Mouse (Mus musculus) mesoderm, embryonic 11.5 days (tissue): ENCODE measurements around the gene Ddx20.
"Not testable (repeated sequence)": the region's sequence is repeated elsewhere in the genome, so short reads cannot be mapped to it uniquely, and the experiment has no call there.

Experiments
- DNase-seq: peaks from one replicate; pipeline ENCODE4 v3.0.0-alpha.2; 2012; ENCODE audit warnings: low read depth, low spot score

Gene Ddx20

DNA sequence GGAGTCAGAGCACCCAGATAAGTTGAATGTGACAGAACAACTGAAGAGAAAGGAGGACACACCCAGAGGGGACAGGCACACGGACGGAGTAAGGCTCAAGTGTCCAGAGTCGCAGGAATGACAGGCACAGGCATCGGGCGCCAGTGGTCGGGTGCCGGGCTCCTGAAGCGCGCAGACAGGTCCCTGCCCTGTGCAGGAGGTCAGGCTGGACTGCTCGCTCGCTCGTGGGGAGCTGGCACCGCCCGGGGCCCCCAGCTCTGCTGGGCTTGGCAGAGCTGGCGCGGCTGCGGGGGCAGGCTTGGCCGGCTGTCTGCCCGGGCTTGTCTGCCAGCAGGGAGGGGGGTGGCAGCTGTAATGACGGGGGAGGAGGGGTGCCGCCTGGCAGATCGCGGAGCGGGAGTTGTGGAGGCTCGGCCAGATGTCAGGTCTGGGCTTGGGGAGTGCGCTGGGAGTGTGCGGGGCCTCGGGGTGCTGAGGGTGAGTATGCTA lies 17.7 kb upstream of the Ddx20 start:
- DNase-seq = no peak

DNA sequence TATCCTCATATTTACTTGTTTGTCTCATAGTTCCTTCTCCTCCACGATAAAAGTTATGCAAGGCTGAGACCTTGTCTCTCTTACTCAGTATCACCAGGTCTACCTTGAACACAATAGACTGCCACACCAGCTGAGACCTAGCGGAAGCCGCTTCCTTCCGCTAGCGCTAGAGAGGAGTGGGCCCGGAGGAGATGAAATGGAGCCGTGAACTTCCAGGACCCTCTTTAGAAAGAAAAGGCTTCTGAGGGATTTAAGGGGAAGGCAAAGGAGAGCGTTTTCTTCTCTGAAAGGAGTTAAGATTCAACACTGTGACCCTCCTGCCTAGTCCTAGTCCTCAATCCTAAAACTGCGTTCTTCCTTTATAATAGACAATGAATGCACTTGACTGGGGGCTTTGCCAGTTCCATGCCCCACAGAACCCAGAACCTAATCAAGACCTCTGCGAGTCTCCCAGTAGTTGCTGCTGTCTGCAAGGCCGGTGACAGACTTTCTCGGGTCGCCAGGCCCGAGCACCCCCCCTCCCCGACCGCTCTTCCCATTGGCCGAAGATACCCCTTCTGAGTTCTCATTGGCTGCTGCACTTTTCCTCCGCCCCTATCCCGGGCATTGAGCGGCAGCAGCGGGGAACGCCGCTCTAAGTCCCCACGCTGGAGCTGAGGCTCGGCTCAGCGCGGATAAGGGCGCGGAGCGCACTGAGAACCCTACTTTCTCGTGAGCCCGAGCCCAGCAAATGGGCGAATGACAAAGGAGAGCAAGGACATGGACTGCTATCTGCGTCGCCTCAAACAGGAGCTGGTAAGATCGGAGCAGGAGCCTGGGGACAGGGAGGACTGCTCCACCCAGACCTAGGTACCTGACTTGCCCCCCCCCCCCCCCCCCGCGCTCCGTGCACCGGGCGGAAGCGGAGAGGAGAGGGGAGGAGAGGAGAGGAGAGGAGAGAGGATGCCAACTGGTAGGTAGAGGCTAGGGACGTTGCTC lies 16.9 kb upstream of the Ddx20 start, which contains the start of gene Inka2:
Gene Inka2, plus strand, starts transcription at position 569 of the 978 bp plus-strand sequence.
- peak; percentile 91 for DNase-seq

DNA sequence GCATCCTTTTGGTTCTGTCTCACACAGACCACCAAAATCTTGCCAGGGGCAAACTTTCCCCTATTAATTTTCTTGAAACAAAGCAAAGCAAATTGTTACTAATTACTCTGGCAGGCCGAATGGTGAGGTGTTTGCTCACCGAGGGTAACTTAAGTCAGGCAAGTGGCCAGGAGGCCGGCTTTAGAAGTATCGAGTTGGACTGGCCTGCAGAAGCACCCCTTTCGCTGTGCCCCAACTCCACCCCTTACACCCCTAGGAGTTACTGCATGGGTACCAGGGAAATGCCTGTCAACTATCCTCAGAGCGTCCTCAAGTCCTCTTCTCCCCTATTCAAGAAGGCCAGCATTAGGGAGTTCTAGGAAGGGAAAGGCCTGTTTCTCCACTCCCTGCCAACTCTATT lies 16.2 kb upstream of the Ddx20 start:
- DNase-seq = no peak

DNA sequence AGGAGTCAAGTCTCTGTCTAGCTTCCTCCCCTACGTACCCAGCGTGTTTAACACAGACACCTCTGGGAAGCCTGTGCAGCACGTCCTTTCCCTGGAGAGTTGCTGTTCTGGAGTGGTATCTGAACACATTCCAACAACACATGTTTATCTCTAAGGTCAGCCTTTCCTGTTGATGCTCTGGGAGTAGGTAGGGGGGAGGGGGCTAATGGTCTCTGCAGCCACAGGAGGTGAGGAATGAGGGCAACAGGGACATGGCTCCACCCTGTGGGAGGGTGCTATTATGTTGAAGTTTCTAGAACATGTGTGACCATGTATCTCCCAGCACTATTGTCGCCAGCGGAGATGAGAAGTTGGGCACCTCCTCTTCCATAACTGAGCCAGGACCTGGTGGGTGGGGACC lies 14.0 kb upstream of the Ddx20 start:
- DNase-seq = no peak

GRCm38 (mm10) chr3:105700786-105701185 lies 13.4 kb upstream of the Ddx20 start:
- DNase-seq = not testable (repeated sequence)

DNA sequence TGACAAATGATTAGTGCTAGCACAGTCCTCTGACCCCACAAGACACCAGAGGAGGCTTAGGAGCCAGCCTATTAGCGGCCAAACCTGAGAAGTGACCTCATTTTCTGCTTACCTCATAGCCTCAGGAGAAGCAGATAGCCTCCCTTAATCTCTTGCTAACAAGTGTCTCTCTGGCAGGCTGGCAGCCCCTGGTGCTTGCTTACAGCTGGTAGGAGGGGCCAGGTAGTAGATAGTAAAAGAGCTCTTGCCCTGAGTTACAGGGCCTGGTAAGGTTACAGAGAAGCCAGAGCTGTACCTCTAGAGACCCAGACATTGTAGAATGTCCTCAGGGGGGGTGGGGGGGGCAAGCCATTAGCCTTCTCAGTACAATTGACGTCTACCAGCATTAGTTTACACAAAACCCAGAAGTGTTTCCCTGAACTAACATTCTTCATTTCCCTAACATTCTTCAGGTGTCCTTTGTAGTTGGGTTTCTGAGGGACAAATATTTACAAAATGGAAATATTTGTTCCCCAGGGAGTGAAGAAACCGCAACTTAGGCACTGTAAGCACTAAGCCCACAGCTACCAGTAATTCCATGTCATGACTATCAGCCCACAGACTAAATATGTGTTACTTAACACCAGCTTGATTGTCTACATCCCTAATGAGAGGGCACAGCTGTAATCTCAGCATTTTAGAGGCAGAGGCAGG lies 12.0 kb upstream of the Ddx20 start:
- DNase-seq = no peak

- no peak for DNase-seq
These were observed 10.9 kb upstream of the Ddx20 start for GRCm38 (mm10) chr3:105698311-105698710.

DNA sequence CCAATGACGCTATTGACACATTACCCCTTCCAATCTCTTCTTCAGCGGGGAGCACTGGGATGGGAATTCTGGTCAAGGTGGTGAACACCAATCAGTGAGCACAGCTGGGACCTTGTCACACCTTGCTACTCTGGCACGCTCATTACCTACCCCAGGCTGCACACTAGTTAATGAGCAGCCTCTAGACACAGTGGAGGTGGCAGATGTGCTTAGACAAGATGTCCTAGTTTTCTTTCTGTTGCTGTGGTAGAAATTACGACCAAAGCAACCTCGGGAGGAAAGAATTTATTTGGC lies 9.7 kb upstream of the Ddx20 start:
- DNase-seq = no peak

DNA sequence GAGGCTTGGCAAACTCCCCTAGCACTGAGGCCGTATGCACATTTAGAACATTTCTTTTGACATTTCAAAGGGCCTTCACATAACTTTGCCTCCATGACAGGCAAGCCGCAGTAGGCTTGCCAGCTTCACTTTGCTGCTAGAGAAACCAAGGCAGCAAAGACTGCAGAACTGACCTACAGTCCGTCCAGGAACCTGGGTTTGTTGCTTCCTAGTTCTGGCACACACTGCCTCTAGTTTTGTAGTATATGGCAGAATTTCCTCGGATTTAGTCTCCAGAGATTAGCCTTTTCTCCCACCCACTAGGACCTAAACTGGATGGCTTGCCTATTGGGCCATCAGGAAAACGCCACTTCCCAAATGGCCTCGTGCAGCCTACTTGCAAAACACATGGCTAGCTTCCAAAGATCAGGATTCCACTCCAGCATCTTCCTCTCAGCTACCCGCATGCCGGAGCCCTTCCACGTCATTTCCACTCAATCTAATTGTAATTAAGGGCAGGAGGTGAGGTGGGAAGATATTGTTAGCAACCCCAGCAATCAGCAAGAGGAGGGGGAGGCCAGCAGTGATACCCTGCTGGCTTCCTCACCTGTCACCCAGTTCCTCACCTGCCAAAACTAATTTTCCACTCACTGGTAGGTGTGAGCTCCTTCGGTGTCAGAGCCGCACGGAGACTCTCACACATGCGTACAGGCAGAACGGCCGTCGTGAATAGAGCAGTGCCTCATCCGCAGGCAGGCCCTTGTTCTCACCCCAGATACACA lies 9.2 kb upstream of the Ddx20 start:
- DNase-seq = no peak

DNA sequence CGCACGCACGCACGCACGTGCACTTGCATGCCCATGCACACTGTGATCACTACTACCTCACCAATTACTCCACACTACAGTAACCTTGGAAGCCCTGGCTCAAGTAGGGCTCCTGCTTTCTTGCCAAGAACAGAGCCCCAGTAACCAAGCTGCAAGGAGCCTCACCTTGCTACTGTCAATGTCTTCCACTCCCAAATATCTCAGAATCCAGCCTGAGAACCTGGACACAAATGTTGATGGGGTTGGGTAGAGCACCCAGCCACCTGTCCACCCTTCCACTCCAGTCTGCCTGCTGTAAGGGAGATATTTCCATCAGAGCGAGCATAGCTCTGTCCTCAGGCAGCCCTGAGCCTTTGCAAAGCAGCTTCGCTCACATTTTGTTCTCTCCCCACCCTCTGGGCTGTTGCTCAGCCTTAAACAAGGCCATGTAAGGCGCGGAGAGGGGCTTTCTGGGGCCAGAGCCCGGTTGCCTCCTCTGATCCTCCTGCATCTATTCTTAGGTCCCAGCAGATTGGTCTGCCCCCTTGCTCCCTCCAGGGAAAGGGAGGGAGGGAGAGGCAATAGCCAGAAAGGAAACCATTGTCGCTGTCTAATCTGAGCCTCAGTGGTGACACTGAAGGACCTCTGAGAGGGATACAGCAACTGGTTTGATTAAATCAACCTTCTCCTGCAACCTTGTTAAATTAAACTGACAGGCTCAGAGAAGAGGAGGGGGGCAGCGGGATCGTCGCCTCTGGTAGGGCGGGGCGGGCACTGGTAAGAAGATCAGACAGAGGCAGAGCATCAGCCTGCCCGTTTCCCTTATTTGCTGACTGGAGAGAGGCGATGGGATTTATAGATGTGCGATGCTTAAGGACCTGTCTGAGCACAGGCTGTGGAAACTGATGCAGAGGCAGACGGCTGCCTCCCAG lies 8.4 kb upstream of the Ddx20 start:
- DNase-seq = no peak

GRCm38 (mm10) chr3:105693327-105694080 lies 6.1 kb upstream of the Ddx20 start:
- no peak for DNase-seq

DNA sequence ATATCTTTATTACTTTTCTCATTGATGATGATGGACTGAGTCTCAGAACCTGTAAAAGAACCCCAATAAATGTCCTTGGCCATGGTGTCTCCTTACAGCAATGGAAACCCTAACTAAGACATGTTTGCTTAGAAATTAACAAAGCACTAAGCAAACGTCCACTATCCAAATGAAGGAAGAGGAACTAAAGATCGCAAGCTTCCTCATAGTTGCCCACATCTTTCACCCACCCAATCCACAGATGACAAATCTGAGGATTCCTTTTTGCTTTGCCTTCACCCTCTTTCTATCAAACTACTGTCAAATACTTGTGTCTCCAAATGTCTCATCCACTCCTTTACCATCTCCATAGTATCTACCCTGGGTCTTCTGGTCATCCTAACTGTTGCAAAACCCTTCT lies 1.2 kb upstream of the Ddx20 start:
- no peak for DNase-seq

DNA sequence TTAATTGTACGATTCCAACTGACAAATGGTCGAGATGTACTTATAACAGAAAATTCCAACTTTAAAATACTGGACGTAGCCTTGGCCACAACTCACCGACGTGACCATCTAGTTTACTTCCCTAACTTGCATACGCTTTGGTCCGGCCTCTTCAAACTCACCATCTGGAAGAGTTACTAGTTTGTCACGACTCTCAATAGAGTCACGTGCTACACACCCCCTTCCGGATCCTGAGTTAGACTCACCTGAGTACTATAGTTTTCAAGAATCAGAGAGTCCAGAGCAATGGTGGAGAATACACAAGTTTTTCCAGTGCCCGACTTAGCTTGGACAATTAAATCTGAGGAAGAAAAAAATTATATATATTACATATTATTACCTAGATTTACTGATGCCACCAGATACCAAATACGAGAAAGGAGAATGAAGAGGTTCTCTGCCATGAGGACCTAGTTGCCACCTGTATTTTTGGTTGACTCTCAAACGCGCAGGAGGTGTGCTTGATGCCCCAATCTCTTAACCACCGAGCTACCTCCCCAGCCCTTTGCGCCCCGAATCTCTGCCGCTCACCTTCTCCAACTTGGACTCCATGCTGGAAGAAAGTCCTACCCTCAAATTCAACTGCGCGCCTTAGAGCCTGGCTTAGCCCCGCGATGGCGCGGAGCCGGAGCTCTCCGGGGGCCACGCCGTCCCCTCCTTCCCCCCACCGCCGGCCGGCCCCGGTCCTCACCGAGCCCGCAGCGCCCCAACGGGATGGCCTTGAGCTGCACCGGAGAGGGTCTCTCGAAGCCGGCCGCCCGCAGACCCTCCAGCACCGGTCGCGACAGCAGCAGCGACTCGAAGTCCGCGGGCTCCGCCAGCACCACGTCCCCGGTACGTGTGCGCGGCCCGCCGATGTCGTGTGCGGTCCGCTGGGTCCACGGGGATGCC lies 715 bp downstream of the Ddx20 start:
- no peak for DNase-seq

DNA sequence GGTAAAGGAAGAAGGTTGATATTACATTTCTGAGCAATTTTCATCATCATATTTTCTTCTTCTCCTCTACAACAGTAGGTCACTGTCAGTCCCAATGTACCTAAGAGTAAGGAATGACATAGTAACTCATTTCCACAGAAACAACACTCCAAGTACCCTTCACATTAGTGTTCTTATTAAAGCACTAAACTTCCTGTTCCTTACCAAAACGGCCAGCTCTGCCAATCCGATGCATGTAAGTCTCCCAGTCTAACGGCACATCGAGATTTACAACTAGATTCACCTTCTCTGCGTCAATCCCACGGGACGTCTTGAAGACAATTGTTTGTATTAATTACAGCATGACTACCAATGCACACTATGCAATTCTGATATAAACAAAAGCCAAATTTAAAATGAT lies 7.0 kb downstream of the Ddx20 start:
- DNase-seq = no peak

- DNase-seq = no peak
These were observed 11.4 kb downstream of the Ddx20 start for GRCm38 (mm10) chr3:105675932-105676331.

DNA sequence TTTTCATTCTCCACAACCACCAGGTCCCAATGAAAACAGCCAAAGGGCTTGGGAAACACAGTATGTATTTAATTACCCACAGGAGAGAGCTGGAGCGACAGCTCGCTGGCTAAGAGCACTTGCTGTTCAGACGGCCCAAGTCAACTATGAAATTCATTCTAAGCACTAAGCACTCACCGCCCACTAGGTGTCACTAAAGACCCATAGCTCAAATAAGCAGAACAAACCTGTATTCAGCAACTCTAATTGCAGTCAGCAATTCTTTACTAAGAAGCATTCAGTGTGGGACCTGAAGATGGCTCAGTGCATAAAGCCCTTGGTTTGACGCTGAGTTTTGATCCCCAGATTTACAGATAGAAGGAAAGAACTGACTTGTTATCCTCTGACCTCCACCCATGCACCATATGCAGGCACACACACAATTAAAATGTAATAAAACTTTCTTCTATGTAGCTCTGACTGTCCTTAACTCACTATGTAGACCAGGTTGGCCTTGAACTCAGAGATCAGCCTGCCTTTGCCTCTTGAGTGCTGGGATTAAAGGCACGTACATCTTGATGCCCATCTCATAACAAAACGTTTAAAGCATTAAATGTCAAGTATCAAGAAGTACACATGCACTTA lies 12.7 kb downstream of the Ddx20 start:
- peak; percentile 85 for DNase-seq

DNA sequence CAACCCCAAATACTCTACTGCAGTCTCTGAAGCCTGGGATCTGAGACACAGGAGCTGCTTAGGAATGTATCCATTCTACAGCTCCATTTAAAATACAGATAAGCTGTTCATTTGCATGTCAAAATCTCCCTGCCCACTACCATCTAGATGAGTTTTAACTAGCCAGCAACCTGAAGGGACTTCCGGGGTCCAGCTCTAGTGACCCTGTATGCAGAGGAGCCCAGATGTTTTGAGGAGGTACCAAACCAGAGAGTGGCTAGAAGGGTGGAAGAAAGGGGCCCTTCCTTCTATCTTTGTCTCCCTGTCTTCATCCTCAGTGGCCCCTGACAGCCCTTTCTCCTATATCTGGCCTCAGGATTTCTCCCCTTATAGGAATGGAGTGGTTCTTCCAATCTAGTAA lies 16.6 kb downstream of the Ddx20 start:
- DNase-seq = no peak

- DNase-seq = no peak
These were observed 17.6 kb downstream of the Ddx20 start for GRCm38 (mm10) chr3:105669776-105670175.

- DNase-seq = no peak
These were observed 19.2 kb downstream of the Ddx20 start for GRCm38 (mm10) chr3:105668161-105668560.
